Mouse (Mus musculus): ENCODE data around the gene Herpud2. TPM values are rescaled to one million over a fixed set of nuclear protein-coding genes. Genes with fewer than 3 reads are reported as not detected.
"Not testable (repeated sequence)": the region's sequence is repeated elsewhere in the genome, so short reads cannot be mapped to it uniquely, and the experiment has no call there.

The Herpud2 gene
- polyA plus RNA-seq, 1 experiment = 124 TPM

GRCm38 (mm10) chr9:25132253-25132652, 19.4 kb downstream of the Herpud2 start:
- Histone ChIP-seq H3K36me3 (ENCODE audit: control insufficient read depth, insufficient read depth, low read length) (no peaks in the 10 kb centered on the region; the same call in 1 of the 2 replicates), H3K4me1 (ENCODE audit: control insufficient read depth, insufficient read depth, low read length) (no peaks in the 10 kb centered on the region), H3K4me3 (ENCODE audit: control insufficient read depth, low read depth, low read length) (no peak overlapping the region), H3K27me3 (ENCODE audit: control insufficient read depth, insufficient read depth, low read length) (no peaks in the 10 kb centered on the region), H3K27ac (ENCODE audit: control insufficient read depth, insufficient read depth, low read depth, low read length) (no peak overlapping the region)
- TF ChIP-seq POLR2A (IDR thresholded peaks at IDR 0.05; ENCODE audit: control insufficient read depth, low read depth, low read length) = no peak
- no peak for TF ChIP-seq CTCF (IDR thresholded peaks at IDR 0.05; ENCODE audit: control insufficient read depth, insufficient read depth, insufficient replicate concordance, low read depth, low read length)

- H3K4me1 ChIP-seq (ENCODE audit: control insufficient read depth, insufficient read depth, low read length) = no peaks in the 10 kb centered on the region
- H3K36me3 ChIP-seq (ENCODE audit: control insufficient read depth, insufficient read depth, low read length) = no peaks in the 10 kb centered on the region
- no peak for TF ChIP-seq CTCF (IDR thresholded peaks at IDR 0.05; ENCODE audit: control insufficient read depth, insufficient read depth, insufficient replicate concordance, low read depth, low read length)
- TF ChIP-seq POLR2A (IDR thresholded peaks at IDR 0.05; ENCODE audit: control insufficient read depth, low read depth, low read length) = no peak
- no peak overlapping the region for H3K4me3 ChIP-seq (ENCODE audit: control insufficient read depth, low read depth, low read length)
- H3K27ac ChIP-seq (ENCODE audit: control insufficient read depth, insufficient read depth, low read depth, low read length) = no peak overlapping the region
- H3K27me3 ChIP-seq (ENCODE audit: control insufficient read depth, insufficient read depth, low read length) = no peaks in the 10 kb centered on the region
Observed at GRCm38 (mm10) chr9:25124048-25124447, 27.6 kb downstream of the Herpud2 start.

DNA sequence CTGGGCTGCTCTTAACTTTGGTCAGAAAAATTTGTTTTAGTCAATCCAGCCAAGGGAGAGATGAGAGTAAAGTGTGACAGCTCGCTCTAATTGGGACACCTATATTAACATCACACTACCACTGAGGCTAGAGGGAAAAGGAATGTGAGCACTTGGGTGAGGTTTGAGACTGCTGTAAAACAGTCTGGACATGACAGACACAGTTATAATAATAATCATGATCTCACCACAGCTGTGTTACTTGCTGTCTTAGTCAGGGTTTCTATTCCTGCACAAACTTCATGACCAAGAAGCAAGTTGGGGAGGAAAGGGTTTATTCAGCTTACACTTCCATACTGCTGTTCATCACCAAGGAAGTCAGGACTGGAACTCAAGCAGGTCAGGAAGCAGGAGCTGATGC, 28.0 kb downstream of the Herpud2 start:
- H3K27me3 ChIP-seq (ENCODE audit: control insufficient read depth, insufficient read depth, low read length); H3K27ac ChIP-seq (ENCODE audit: control insufficient read depth, insufficient read depth, low read depth, low read length); H3K4me1 ChIP-seq (ENCODE audit: control insufficient read depth, insufficient read depth, low read length); H3K36me3 ChIP-seq (ENCODE audit: control insufficient read depth, insufficient read depth, low read length); H3K4me3 ChIP-seq (ENCODE audit: control insufficient read depth, low read depth, low read length): not testable (repeated sequence)

DNA sequence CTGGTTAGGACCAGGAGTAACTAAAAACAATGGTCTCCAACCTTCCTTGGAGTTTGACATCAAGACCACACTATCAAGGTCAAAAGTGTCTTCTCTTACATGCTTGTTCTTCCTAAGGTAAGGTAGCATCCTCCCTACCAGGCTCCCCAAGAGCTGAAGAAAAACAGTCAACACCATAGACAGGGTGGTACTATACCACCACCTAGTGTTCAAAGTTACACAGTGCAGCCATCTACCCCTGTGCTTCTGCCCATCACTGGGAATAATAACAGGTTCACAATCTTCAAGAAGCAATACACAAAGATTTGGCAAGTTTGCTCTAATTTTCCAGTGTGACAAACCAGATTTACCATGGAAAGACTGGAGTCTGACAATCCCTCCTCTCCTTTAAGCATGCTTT, 47.0 kb downstream of the Herpud2 start:
- H3K4me3 ChIP-seq (ENCODE audit: control insufficient read depth, low read depth, low read length) = no peak overlapping the region
- H3K4me1 ChIP-seq (ENCODE audit: control insufficient read depth, insufficient read depth, low read length) = no peaks in the 10 kb centered on the region
- TF ChIP-seq POLR2A (IDR thresholded peaks at IDR 0.05; ENCODE audit: control insufficient read depth, low read depth, low read length) (no peak), CTCF (IDR thresholded peaks at IDR 0.05; ENCODE audit: control insufficient read depth, insufficient read depth, insufficient replicate concordance, low read depth, low read length) (no peak)
- no peak overlapping the region for H3K27ac ChIP-seq (ENCODE audit: control insufficient read depth, insufficient read depth, low read depth, low read length)
- H3K27me3 ChIP-seq (ENCODE audit: control insufficient read depth, insufficient read depth, low read length) = no peaks in the 10 kb centered on the region
- H3K36me3 ChIP-seq (ENCODE audit: control insufficient read depth, insufficient read depth, low read length) = peaks cover 1% of the 10 kb centered on the region; the same call in 1 of the 2 replicates

- TF ChIP-seq POLR2A (IDR thresholded peaks at IDR 0.05; ENCODE audit: control insufficient read depth, low read depth, low read length) (no peak), CTCF (IDR thresholded peaks at IDR 0.05; ENCODE audit: control insufficient read depth, insufficient read depth, insufficient replicate concordance, low read depth, low read length) (no peak)
- H3K27me3 ChIP-seq (ENCODE audit: control insufficient read depth, insufficient read depth, low read length) = no peaks in the 10 kb centered on the region
- no peaks in the 10 kb centered on the region for H3K4me1 ChIP-seq (ENCODE audit: control insufficient read depth, insufficient read depth, low read length)
Observed at GRCm38 (mm10) chr9:25102881-25103280, 48.7 kb downstream of the Herpud2 start.

DNA sequence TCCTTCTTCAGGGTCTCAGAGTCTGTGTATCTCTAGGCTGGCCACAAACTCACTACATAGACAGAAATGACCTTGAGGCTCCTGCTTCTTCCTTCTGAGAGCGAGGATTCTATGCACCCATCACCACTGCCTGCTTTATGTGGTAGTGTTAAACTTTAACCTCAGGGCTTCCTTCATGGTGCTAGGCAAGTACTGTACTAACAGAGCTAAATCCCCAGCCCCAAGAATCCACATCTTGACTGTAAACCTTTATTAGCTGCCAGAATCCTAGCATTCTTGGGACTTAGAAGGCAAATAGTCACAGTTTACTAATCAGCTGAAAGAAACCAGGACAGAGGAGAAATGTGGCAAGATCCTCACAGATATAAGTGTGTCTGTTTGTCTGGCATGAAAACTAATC, 60.8 kb downstream of the Herpud2 start:
- TF ChIP-seq CTCF (IDR thresholded peaks at IDR 0.05; ENCODE audit: control insufficient read depth, insufficient read depth, insufficient replicate concordance, low read depth, low read length) (no peak), POLR2A (IDR thresholded peaks at IDR 0.05; ENCODE audit: control insufficient read depth, low read depth, low read length) (no peak)
- Histone ChIP-seq H3K4me3 (ENCODE audit: control insufficient read depth, low read depth, low read length) (no peak overlapping the region), H3K27ac (ENCODE audit: control insufficient read depth, insufficient read depth, low read depth, low read length) (no peak overlapping the region), H3K4me1 (ENCODE audit: control insufficient read depth, insufficient read depth, low read length) (no peaks in the 10 kb centered on the region), H3K36me3 (ENCODE audit: control insufficient read depth, insufficient read depth, low read length) (no peaks in the 10 kb centered on the region), H3K27me3 (ENCODE audit: control insufficient read depth, insufficient read depth, low read length) (no peaks in the 10 kb centered on the region)

More at GRCm38 (mm10) chr9:25102881-25103280, 48.7 kb downstream of the Herpud2 start:
- Histone ChIP-seq H3K36me3 (ENCODE audit: control insufficient read depth, insufficient read depth, low read length) (no peaks in the 10 kb centered on the region), H3K27ac (ENCODE audit: control insufficient read depth, insufficient read depth, low read depth, low read length) (no peak overlapping the region), H3K4me3 (ENCODE audit: control insufficient read depth, low read depth, low read length) (no peak overlapping the region)

- Histone ChIP-seq H3K36me3 (ENCODE audit: control insufficient read depth, insufficient read depth, low read length) (no peaks in the 10 kb centered on the region), H3K27me3 (ENCODE audit: control insufficient read depth, insufficient read depth, low read length) (no peaks in the 10 kb centered on the region), H3K4me1 (ENCODE audit: control insufficient read depth, insufficient read depth, low read length) (no peaks in the 10 kb centered on the region), H3K27ac (ENCODE audit: control insufficient read depth, insufficient read depth, low read depth, low read length) (no peak within 1 kb of the TSS), H3K4me3 (ENCODE audit: control insufficient read depth, low read depth, low read length) (no peak within 1 kb of the TSS)
- TF ChIP-seq POLR2A (IDR thresholded peaks at IDR 0.05; ENCODE audit: control insufficient read depth, low read depth, low read length) = no peak
- no peak for TF ChIP-seq CTCF (IDR thresholded peaks at IDR 0.05; ENCODE audit: control insufficient read depth, insufficient read depth, insufficient replicate concordance, low read depth, low read length)
Observed at GRCm38 (mm10) chr9:25089122-25089521, 62.5 kb downstream of the Herpud2 start, which contains the start of gene Gm10181. TSS of gene Gm10181 (plus strand) at chr9:25089422.

GRCm38 (mm10) chr9:25076505-25076904, 75.1 kb downstream of the Herpud2 start:
- no peak overlapping the region for H3K27ac ChIP-seq (ENCODE audit: control insufficient read depth, insufficient read depth, low read depth, low read length)
- TF ChIP-seq POLR2A (IDR thresholded peaks at IDR 0.05; ENCODE audit: control insufficient read depth, low read depth, low read length) (no peak), CTCF (IDR thresholded peaks at IDR 0.05; ENCODE audit: control insufficient read depth, insufficient read depth, insufficient replicate concordance, low read depth, low read length) (no peak)
- no peak overlapping the region for H3K4me3 ChIP-seq (ENCODE audit: control insufficient read depth, low read depth, low read length)
- H3K4me1 ChIP-seq (ENCODE audit: control insufficient read depth, insufficient read depth, low read length) = no peaks in the 10 kb centered on the region
- H3K27me3 ChIP-seq (ENCODE audit: control insufficient read depth, insufficient read depth, low read length) = no peaks in the 10 kb centered on the region
- no peaks in the 10 kb centered on the region for H3K36me3 ChIP-seq (ENCODE audit: control insufficient read depth, insufficient read depth, low read length)
